Mouse (Mus musculus) gastrocnemius, postnatal 10 days (tissue): ENCODE data around the gene Meis2. TPM values are rescaled to one million over a fixed set of nuclear protein-coding genes. Genes with fewer than 3 reads are reported as not detected.

Experiments
- DNase-seq: peaks from one replicate; pipeline ENCODE4 v3.0.0; 2021; ENCODE audit warnings: mixed read lengths
- total RNA-seq, 2 experiments: library from RNA; stranded (reverse); gene quantifications; 2 replicates each; pipeline ENCODE4 v1.2.3; 2021

The Meis2 gene
- total RNA-seq, 2 experiments from 2014 or later: 4.0 to 5.2 TPM

- no peak for DNase-seq
Measured at GRCm38 (mm10) chr2:116049710-116050109, 15.9 kb downstream of the Meis2 start.

- DNase-seq: no peak
Measured at GRCm38 (mm10) chr2:116047365-116047764, 18.3 kb downstream of the Meis2 start.

- DNase-seq: no peak
Measured at GRCm38 (mm10) chr2:116045048-116045447, 20.6 kb downstream of the Meis2 start.

GRCm38 (mm10) chr2:116042934-116043698, 22.5 kb downstream of the Meis2 start:
- no peak for DNase-seq

- no peak for DNase-seq
Measured at GRCm38 (mm10) chr2:116042447-116042846, 23.2 kb downstream of the Meis2 start.

GRCm38 (mm10) chr2:116041683-116042262, 23.9 kb downstream of the Meis2 start:
- no peak for DNase-seq

- no peak for DNase-seq
Measured at GRCm38 (mm10) chr2:116035345-116035744, 30.3 kb downstream of the Meis2 start.

GRCm38 (mm10) chr2:116028127-116028526, 37.5 kb downstream of the Meis2 start:
- no peak for DNase-seq

GRCm38 (mm10) chr2:116022876-116023275, 42.8 kb downstream of the Meis2 start:
- no peak for DNase-seq

- no peak for DNase-seq
Measured at GRCm38 (mm10) chr2:116021931-116022330, 43.7 kb downstream of the Meis2 start.

GRCm38 (mm10) chr2:116021046-116021445, 44.6 kb downstream of the Meis2 start:
- no peak for DNase-seq

- no peak for DNase-seq
Measured at GRCm38 (mm10) chr2:116020451-116020951, 45.1 kb downstream of the Meis2 start.

GRCm38 (mm10) chr2:116019959-116020358, 45.7 kb downstream of the Meis2 start:
- DNase-seq: no peak

- no peak for DNase-seq
Measured at GRCm38 (mm10) chr2:116019466-116019794, 46.2 kb downstream of the Meis2 start.

- DNase-seq: no peak
Measured at GRCm38 (mm10) chr2:116018781-116019465, 46.7 kb downstream of the Meis2 start.

- DNase-seq: no peak
Measured at GRCm38 (mm10) chr2:116015520-116015919, 50.1 kb downstream of the Meis2 start.

- DNase-seq: no peak
Measured at GRCm38 (mm10) chr2:116010469-116010868, 55.2 kb downstream of the Meis2 start.

GRCm38 (mm10) chr2:116010061-116010460, 55.6 kb downstream of the Meis2 start:
- DNase-seq: no peak

GRCm38 (mm10) chr2:116009097-116009970, 56.3 kb downstream of the Meis2 start:
- DNase-seq: no peak

- DNase-seq: no peak
Measured at GRCm38 (mm10) chr2:116002354-116002753, 63.3 kb downstream of the Meis2 start.

- DNase-seq: no peak
Measured at GRCm38 (mm10) chr2:116001352-116002138, 64.1 kb downstream of the Meis2 start.
